Mouse (Mus musculus) forebrain, embryonic 15.5 days (tissue): ENCODE results near the gene Ccdc157. TPM values are rescaled to one million over a fixed set of nuclear protein-coding genes. Genes with fewer than 3 reads are reported as not detected.
A peak's percentile ranks its signal among the peaks of the same experiment; 100 is the strongest.
"Not testable (repeated sequence)": the region's sequence is repeated elsewhere in the genome, so short reads cannot be mapped to it uniquely, and the experiment has no call there.

ENCODE experiments used
- ATAC-seq: fragments of 200-750 bp; cut with Nextera tagmentation; replicated peaks from 2 replicates; pipeline ENCODE4 v1.8.0; 2017; ENCODE audit warnings: mild to moderate bottlenecking, moderate TSS enrichment, moderate library complexity
- H3K27ac ChIP-seq: fragments of 300-500 bp; sonication (generic); replicated peaks from 2 replicates; pipeline ENCODE4 v1.5.1; 2015; ENCODE audit warnings: mild to moderate bottlenecking, inconsistent platforms
- H3K27me3 ChIP-seq: fragments of 300-500 bp; sonication (generic); 2 replicates; pipeline ENCODE4 v1.6.1; 2015; ENCODE audit warnings: inconsistent platforms
- H3K36me3 ChIP-seq: fragments of 300-500 bp; sonication (generic); 2 replicates; pipeline ENCODE4 v1.6.1; 2015; ENCODE audit warnings: mild to moderate bottlenecking, inconsistent platforms
- H3K4me1 ChIP-seq: fragments of 300-500 bp; sonication (generic); 2 replicates; pipeline ENCODE4 v1.6.1; 2015; ENCODE audit warnings: inconsistent platforms
- H3K4me2 ChIP-seq: fragments of 300-500 bp; sonication (generic); replicated peaks from 2 replicates; pipeline ENCODE4 v1.6.1; 2015; ENCODE audit warnings: mild to moderate bottlenecking, inconsistent platforms
- H3K4me3 ChIP-seq: fragments of 300-500 bp; sonication (generic); 2 replicates; pipeline ENCODE4 v1.5.1; 2015; ENCODE audit warnings: mild to moderate bottlenecking, inconsistent platforms
- H3K9ac ChIP-seq: fragments of 300-500 bp; sonication (generic); replicated peaks from 2 replicates; pipeline ENCODE4 v1.6.1; 2015; ENCODE audit warnings: mild to moderate bottlenecking, inconsistent platforms
- H3K9me3 ChIP-seq: fragments of 300-500 bp; sonication (generic); 2 replicates; pipeline ENCODE4 v1.6.1; 2016; ENCODE audit warnings: inconsistent platforms
- WGBS: fragments of 180-500 bp; shearing (Covaris S2); methylation state at CpG from one replicate; pipeline ENCODE4 v1.1.7; 2015; ENCODE audit warnings: mixed read lengths; 5-methylcytosine and 5-hydroxymethylcytosine counted together
- polyA plus RNA-seq: library from polyadenylated mRNA; unstranded; fragments of >200 nt; fragmentation: Nextera tagmentation; extraction: Ambion mirVana; gene quantifications from 2 replicates; pipeline ENCODE4 v1.2.1, GENCODE M21; 2015

The Ccdc157 gene
- polyA plus RNA-seq, 1 experiment from 2014 or later = 6.9 TPM

DNA sequence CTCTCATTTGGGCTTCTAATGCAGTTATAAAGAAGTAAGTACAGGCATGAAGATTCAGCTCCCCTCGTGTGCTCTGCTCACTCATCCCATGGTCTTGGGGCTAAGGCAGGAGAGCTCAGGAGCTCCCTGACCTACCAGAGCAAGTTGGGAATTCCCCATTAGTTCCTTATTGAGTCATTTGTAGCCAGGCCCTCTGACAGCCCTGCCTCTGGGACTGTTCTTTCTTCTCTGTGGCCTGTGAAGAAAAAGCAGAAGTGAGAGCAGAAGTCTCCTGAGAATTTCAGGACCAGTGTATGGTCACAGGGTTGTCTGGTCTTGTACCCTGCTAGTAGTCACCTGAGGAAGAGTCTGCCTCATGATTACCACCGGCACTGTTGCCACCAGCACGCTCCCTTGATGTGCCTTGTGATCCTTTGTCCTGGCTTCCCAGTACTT, 35.5 kb upstream of the Ccdc157 start:
- H3K9ac ChIP-seq = no peak overlapping the region
- H3K27ac ChIP-seq = no peak overlapping the region
- H3K4me1 ChIP-seq = no peaks in the 10 kb centered on the region
- no peaks in the 10 kb centered on the region for H3K36me3 ChIP-seq
- no peaks in the 10 kb centered on the region for H3K9me3 ChIP-seq
- WGBS = 89% methylated on average over 3 of the region's 3 CpGs
- no peaks in the 10 kb centered on the region for H3K27me3 ChIP-seq
- H3K4me2 ChIP-seq = no peak overlapping the region
- H3K4me3 ChIP-seq = no peak overlapping the region
- no peak for ATAC-seq

DNA sequence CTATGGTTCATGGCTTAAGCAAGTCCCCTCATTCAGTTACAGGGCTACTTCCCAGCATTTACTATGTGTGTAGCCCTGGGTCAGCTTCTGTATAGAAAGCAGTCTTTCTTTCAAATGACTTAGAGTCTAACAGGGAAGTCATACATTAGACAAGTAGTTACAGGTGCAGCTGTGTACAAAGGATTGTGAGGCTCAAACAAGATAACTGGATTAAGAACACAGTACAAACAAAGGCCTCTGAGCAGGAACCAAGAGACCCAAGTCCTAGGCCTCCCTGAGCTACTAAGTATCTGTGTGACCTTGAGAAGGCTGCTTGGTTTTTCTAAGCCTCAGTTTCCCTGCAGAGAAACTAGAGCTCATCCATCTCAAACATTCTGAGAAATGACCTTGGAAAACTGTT, 33.3 kb upstream of the Ccdc157 start:
- Histone ChIP-seq H3K4me1 (0 out of 2 replicates have a peak, but pooled peaks cover 4% of the 10 kb centered on the region), H3K4me3 (no peak overlapping the region), H3K36me3 (no peaks in the 10 kb centered on the region), H3K27ac (no peak overlapping the region), H3K9me3 (no peaks in the 10 kb centered on the region), H3K9ac (no peak overlapping the region), H3K27me3 (no peaks in the 10 kb centered on the region), H3K4me2 (no peak overlapping the region)
- no peak for ATAC-seq

DNA sequence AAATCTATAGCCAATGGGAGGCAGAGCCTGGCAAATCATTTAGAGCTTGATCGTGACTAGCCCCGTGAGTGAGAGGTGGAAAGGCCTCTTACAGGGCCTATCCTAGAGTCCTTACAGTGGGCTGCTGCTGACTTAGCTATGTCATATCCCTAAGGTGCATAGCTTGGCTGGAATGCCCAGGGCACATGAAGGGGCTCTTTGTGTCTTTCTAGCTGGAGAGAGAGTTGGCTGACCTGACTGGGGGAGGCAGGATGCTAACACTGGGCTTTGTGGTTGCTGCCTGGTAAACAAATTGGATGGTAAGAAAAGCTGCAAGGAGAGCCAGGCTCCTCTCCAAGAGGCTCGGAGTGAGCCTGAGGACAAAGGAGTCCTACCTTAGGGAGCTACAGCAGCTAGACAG, 32.7 kb upstream of the Ccdc157 start:
- Histone ChIP-seq H3K27ac (no peak overlapping the region), H3K36me3 (no peaks in the 10 kb centered on the region), H3K9ac (no peak overlapping the region), H3K9me3 (no peaks in the 10 kb centered on the region), H3K4me2 (no peak overlapping the region), H3K4me3 (no peak overlapping the region), H3K4me1 (peaks cover 7% of the 10 kb centered on the region), H3K27me3 (no peaks in the 10 kb centered on the region)
- WGBS = 69% methylated on average over 3 of the region's 3 CpGs
- no peak for ATAC-seq

DNA sequence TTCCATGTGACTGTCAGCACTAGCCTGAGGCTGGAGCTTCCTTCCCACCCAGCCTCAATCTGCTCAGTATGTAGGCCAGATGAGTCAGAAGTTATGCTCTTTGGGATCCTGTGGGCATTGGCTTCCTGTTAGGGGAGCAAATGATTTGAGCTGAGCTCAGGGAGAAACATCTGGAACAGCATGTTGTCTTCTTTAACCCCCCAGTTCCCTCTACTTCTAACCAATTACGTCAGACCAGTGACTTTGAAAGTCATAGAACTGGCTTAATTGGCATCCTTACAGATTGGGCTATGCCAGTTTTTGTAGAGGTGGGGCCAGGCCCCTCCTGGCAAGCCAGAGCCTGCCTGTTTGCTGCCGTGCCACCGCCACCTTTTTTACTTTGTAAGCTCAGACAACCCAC, 30.6 kb upstream of the Ccdc157 start:
- H3K36me3 ChIP-seq = no peaks in the 10 kb centered on the region
- H3K9ac ChIP-seq = no peak overlapping the region
- H3K9me3 ChIP-seq = no peaks in the 10 kb centered on the region
- H3K27ac ChIP-seq = no peak overlapping the region
- no peak overlapping the region for H3K4me2 ChIP-seq
- no peak for ATAC-seq
- no peak overlapping the region for H3K4me3 ChIP-seq
- H3K27me3 ChIP-seq = no peaks in the 10 kb centered on the region
- peaks cover 17% of the 10 kb centered on the region for H3K4me1 ChIP-seq
- 65% methylated on average over 3 of the region's 3 CpGs for WGBS

DNA sequence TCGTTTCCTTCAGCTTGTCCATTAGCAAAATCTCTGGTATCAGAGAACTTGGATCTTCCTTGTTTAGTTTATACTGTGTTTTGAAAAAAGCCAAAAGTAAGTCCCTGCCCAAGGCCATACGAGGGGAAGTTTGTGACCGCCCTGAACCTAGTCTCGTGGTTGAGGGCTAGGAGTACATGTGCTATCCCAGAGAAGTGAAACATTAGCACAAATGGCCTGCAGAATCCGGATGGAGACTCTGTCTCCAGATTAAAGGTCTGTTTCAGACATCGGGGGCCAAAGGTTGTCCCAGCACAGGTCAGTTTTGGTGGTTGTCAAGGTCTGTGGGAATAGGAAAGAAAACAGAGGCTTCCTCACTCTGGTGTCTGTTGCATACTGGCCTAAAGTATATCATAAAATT, 29.1 kb upstream of the Ccdc157 start:
- Histone ChIP-seq H3K9ac (no peak overlapping the region), H3K4me1 (peaks cover 17% of the 10 kb centered on the region), H3K4me3 (no peak overlapping the region), H3K4me2 (no peak overlapping the region), H3K36me3 (no peaks in the 10 kb centered on the region), H3K27me3 (no peaks in the 10 kb centered on the region), H3K27ac (no peak overlapping the region), H3K9me3 (no peaks in the 10 kb centered on the region)
- ATAC-seq = no peak
- 83% methylated on average over 6 of the region's 6 CpGs for WGBS

DNA sequence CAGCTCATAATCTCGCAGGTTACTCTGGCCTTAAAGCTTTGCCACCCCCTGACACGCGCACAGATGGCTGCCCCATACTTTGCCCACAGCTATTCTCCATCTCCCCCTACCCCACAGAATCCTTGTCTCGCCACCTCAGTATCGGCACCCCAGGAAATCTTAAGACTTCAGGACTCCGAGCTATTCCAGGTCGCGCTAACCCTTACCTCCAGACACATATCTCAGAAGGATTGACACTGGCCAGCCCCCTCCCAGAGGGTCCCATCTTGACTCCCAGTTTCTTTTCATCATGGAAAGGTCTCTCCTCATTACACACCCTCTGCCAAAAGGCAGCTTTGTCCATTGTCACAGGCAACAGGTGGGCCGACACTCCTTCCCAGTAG, 27.2 kb upstream of the Ccdc157 start:
- Histone ChIP-seq H3K9ac (peak overlapping the region; percentile 76), H3K4me3 (peak overlapping the region; percentile 80), H3K4me2 (peak overlapping the region; percentile 82), H3K27ac (0 out of 2 replicates have a peak overlapping the region, but pooled peaks have one; percentile 60), H3K36me3 (peaks cover 10% of the 10 kb centered on the region), H3K9me3 (no peaks in the 10 kb centered on the region), H3K27me3 (no peaks in the 10 kb centered on the region), H3K4me1 (peaks cover 24% of the 10 kb centered on the region)
- no peak for ATAC-seq
- WGBS = 14% methylated on average over 9 of the region's 9 CpGs

DNA sequence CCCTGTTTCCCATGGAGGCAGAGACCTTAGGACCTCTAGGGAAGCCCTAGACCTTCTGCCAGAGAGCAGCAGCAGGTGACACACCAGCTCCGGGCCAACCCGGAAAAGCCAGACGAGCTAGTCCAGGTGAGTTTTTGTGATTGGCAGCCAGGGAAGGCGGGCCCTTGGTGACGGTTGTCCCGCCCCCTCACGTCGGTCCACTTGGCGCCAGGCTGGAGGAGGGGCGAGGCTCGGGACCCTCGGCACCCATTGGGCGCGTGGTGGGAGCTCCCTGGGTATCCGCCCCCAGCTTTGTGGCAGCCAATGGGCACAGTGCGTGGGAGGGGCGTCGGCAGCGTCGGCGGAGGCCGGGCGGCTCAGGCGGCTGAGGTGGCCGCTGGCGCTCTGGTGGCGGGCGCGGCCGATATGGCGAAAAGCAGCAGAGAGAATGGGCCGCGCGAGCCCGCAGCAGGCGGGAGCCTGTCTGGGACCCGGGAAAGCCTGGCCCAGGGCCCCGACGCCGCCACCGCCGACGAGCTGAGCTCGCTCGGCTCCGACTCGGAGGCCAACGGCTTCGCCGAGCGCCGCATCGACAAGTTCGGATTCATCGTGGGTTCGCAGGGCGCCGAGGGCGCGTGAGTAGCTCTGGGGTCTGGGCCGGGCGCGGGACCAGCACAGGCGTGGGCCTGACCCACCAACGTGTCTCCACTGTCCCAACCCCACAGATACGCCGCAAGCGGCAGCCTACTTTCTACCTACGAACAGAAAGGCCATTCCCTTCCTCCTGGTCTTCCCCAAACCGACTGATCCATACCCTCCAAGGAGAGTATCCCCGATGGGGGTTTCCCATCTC, 26.6 kb upstream of the Ccdc157 start, which contains the start of gene Tbc1d10a:
Gene Tbc1d10a (plus strand): TSS at position 304 of the 832 bp plus-strand sequence.
- H3K9ac ChIP-seq = peak within 1 kb of the TSS; percentile 76
- H3K36me3 ChIP-seq = peaks cover 15% of the 10 kb centered on the region
- no peaks in the 10 kb centered on the region for H3K9me3 ChIP-seq
- peak; percentile 99 for ATAC-seq
- peak within 1 kb of the TSS; percentile 82 for H3K4me2 ChIP-seq
- WGBS = under 1% methylated on average over 70 of the region's 71 CpGs
- peak within 1 kb of the TSS; percentile 80 for H3K4me3 ChIP-seq
- H3K27ac ChIP-seq = peak within 1 kb of the TSS; percentile 60; the same call in 1 of the 2 replicates
- no peaks in the 10 kb centered on the region for H3K27me3 ChIP-seq
- peaks cover 24% of the 10 kb centered on the region for H3K4me1 ChIP-seq

DNA sequence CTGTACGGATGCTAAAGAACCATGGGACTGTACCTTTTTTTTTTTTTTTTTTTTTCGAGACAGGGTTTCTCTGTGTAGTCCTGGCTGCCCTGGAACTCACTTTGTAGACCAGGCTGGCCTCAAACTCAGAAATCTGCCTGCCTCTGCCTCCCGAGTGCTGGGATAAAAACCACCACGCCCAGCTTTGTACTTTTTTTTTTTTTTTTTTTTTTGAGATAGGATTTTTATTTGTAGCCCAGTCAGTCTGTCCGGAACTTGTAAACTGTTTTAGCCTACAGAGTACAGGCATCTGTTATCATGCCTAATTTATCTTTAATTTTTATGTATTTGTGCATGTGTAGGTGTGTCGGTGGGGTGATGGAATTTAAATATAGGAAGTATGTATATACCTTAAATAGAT, 25.4 kb upstream of the Ccdc157 start:
- not testable (repeated sequence) for H3K9me3 ChIP-seq, ATAC-seq, H3K4me2 ChIP-seq, H3K27ac ChIP-seq, H3K27me3 ChIP-seq, H3K4me3 ChIP-seq, H3K9ac ChIP-seq
- peaks cover 24% of the 10 kb centered on the region for H3K4me1 ChIP-seq
- H3K36me3 ChIP-seq = peaks cover 27% of the 10 kb centered on the region
- 90% methylated on average over 6 of the region's 6 CpGs for WGBS

DNA sequence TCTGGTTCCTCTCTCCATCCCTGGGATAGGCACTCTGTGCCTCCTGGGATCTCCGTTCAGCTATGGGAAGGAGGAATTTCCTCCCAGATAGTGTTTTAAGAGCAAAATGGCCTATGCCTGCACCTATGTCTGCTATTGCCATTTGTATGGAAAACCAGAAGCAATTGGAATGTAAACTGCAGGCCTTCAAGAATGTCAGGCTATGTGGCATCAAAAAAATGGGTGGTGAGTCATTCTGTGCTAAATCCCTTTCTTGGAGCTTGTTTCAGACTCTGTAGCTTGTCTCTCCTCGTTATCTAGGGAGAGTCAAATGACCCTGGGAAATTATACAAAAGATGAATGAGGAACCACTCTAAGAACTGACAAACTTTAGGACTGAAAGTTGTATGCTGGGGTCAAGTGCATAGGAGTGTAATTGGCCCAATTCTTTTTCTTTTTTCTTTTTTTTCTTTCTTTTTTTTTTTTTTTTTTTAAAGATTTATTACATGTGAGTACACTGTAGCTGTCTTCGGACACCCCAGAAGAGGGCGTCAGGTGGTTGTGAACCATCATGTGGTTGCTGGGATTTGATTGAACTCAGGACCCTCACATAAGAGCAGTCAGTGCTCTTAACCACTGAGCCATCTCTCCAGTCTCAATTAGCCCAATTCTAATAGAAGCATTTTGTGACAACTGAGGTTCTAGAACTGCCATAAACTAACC, 24.3 kb upstream of the Ccdc157 start:
- Histone ChIP-seq H3K36me3 (peaks cover 38% of the 10 kb centered on the region), H3K4me2 (no peak overlapping the region), H3K27ac (no peak overlapping the region), H3K27me3 (no peaks in the 10 kb centered on the region), H3K4me1 (peaks cover 20% of the 10 kb centered on the region), H3K9me3 (no peaks in the 10 kb centered on the region), H3K4me3 (no peak overlapping the region), H3K9ac (no peak overlapping the region)
- ATAC-seq = no peak
- WGBS = 70% methylated on average over 4 of the region's 4 CpGs

DNA sequence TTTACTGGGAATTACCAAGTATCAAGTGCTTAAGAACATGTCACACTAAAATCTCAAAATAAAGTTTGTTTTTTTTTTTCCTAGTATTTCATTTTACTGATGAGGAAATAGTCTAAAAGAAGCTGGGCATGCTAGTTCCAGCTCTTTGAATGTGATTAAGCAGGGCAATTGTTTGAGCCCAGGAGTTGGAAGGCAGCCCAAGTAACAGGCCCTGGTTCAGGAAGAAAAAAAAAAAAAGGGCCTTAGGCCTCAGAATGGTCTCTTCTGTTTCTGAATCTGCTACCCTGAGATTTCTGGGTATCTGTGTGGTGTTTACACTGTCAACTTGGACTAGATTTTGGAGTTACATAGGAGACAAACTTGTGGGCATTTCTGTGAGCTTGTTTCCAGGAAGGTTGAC, 23.4 kb upstream of the Ccdc157 start:
- no peak for ATAC-seq
- H3K27ac ChIP-seq = peak overlapping the region; percentile 23; the same call in 1 of the 2 replicates
- peaks cover 47% of the 10 kb centered on the region for H3K36me3 ChIP-seq
- H3K27me3 ChIP-seq = no peaks in the 10 kb centered on the region
- no peaks in the 10 kb centered on the region for H3K9me3 ChIP-seq
- H3K4me3 ChIP-seq = no peak overlapping the region
- no peak overlapping the region for H3K4me2 ChIP-seq
- no peak overlapping the region for H3K9ac ChIP-seq
- peaks cover 20% of the 10 kb centered on the region for H3K4me1 ChIP-seq

DNA sequence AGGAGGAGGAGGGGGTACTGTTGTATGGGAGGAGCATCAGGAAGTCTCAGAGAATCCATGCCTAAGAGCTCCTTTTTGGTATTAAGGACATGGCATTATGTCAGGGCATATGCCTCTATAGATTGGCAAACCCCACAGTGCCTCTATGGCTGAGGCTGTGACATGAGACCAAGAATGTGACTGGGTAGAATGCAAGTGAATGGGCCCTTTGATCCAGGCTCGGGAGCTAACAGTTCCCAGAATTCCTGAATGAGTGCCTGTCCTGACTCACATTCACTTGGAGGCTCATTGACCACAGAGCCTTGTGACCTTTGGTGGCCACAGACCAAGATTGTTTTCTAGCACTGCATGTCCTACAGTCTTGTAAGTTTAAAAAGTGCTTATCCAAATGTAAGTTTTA, 22.0 kb upstream of the Ccdc157 start:
- no peaks in the 10 kb centered on the region for H3K27me3 ChIP-seq
- H3K4me3 ChIP-seq = no peak overlapping the region
- peaks cover 62% of the 10 kb centered on the region for H3K36me3 ChIP-seq
- ATAC-seq = no peak
- peaks cover 11% of the 10 kb centered on the region for H3K4me1 ChIP-seq
- H3K4me2 ChIP-seq = no peak overlapping the region
- no peak overlapping the region for H3K9ac ChIP-seq
- no peaks in the 10 kb centered on the region for H3K9me3 ChIP-seq
- 10% methylated on average over 1 of the region's 1 CpGs for WGBS
- H3K27ac ChIP-seq = 0 out of 2 replicates have a peak overlapping the region, but pooled peaks have one; percentile 15

DNA sequence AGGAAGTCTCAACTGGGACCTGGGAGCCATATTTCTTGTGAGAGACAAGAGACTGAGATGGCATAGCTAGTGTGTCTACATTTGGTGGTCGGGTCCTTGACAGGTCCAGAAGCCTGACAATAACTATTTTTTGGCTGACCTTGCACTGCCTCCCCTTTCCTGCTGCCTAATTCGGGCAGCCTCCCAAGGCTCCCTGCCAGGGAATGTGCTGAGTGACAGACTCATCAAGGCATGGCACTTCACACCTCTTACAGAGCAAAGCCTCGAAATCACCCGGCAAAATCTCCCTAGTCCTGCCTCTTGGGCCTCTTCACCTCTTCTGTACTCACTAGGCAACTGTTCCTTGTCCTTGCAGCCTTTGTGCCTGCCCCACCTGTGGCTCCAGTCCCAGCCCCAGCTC, 17.6 kb upstream of the Ccdc157 start:
- Histone ChIP-seq H3K4me1 (no peaks in the 10 kb centered on the region), H3K4me3 (no peak overlapping the region), H3K9me3 (no peaks in the 10 kb centered on the region), H3K36me3 (peaks cover 98% of the 10 kb centered on the region), H3K9ac (no peak overlapping the region), H3K27me3 (no peaks in the 10 kb centered on the region), H3K27ac (no peak overlapping the region), H3K4me2 (no peak overlapping the region)
- WGBS = 74% methylated on average over 4 of the region's 4 CpGs
- no peak for ATAC-seq
